In the genomic region with DNA sequence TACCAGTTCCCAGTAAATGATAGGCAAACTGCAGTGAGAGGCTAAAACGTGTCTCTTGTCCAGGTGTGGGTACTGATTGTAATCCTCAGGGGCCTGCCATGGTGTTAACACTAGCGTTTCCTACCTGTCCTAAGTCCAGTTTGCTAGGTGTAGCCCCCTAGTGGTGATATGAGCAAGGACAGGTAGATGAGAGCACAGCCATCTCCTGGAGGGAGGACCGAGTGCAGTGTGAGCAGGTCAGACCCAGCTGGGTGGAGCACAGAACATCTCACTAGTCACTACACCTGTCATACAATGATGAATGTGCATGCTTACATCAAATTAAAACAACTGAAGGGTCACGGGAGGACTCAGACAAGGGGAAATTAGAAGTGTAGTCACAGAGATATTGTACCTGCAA, we compare ENCODE assay signal across 8 mouse cellular contexts.
DNase-seq lines count a peak whose midpoint lies in the region; TF ChIP-seq lines count a peak whose summit lies in the region.

No protein-coding gene starts in this region.

- no peak overlapping the region for H3K27ac ChIP-seq in left cerebral cortex, adult 2 months

- no peak overlapping the region for H3K4me3 ChIP-seq in left cerebral cortex, adult 2 months

- intact Hi-C loops in left cerebral cortex, adult 2 months (cut with DNase I) = no loop called here
- intact Hi-C loops in heart, postnatal 25 days (cut with DNase I) = no loop called here

- peak; percentile 4 for DNase-seq in adrenal gland, postnatal 10 days
- no peak for DNase-seq in adrenal gland, adult 8-10 months
- no peak for DNase-seq in left cerebral cortex, adult 2 months (ENCODE audit: extremely low spot score in 1 of 2, low spot score in 2 of 2)
- no peak for DNase-seq in left cerebral cortex, adult 8-10 months (ENCODE audit: low spot score in 2 of 2)
- DNase-seq in cerebellum, postnatal 10 days = peak; percentile 20 to 24
- DNase-seq in natural killer cell, adult 2 months (ENCODE audit: low spot score in 2 of 2) = peak; percentile 10 to 33
- no peak for DNase-seq in layer of hippocampus, postnatal 25 days (ENCODE audit: extremely low spot score in 1 of 2, low spot score in 1 of 2)
- DNase-seq in heart, postnatal 25 days (ENCODE audit: low spot score) = no peak

- TF ChIP-seq CTCF in left cerebral cortex, adult 2 months (IDR thresholded peaks at IDR 0.05) = peak; percentile 45

Comparison
In these comparisons a context has a peak if more than half of its experiments do, and no peak if none do; other contexts are left out.
1. DNase-seq: peak in adrenal gland, postnatal 10 days (single experiment), cerebellum, postnatal 10 days (2 of 2) and natural killer cell, adult 2 months (2 of 2); none in adrenal gland, adult 8-10 months (single experiment), left cerebral cortex, adult 2 months (0 of 2), left cerebral cortex, adult 8-10 months (0 of 2), layer of hippocampus, postnatal 25 days (0 of 2) and heart, postnatal 25 days (single experiment).